Mouse (Mus musculus): ENCODE data around the gene Efna4. TPM values are rescaled to one million over a fixed set of nuclear protein-coding genes. Genes with fewer than 3 reads are reported as not detected.

Gene Efna4
- polyA plus RNA-seq, 1 experiment from 2014 or later: 4.4 TPM

GRCm38 (mm10) chr3:89348911-89349868, 11.4 kb upstream of the Efna4 start:
- no peaks in the 10 kb centered on the region for H3K9me3 ChIP-seq (ENCODE audit: control insufficient read depth, low read length)
- 0 out of 2 replicates have a peak, but pooled peaks cover 1% of the 10 kb centered on the region for H3K36me3 ChIP-seq (replicated peaks; ENCODE audit: control insufficient read depth, insufficient read depth)
- ATAC-seq (ENCODE audit: low FRiP score) (peak; percentile 45), DNase-seq (ENCODE audit: low spot score) (no peak)
- 0 out of 2 replicates have a peak, but pooled peaks cover 15% of the 10 kb centered on the region for H3K4me1 ChIP-seq (replicated peaks; ENCODE audit: control insufficient read depth, insufficient read depth, low read length)
- H3K4me2 ChIP-seq (replicated peaks): peak overlapping the region; percentile 92
- H3K4me3 ChIP-seq (replicated peaks; ENCODE audit: low read length): peak overlapping the region; percentile 50
- peak overlapping the region; percentile 87 for H3K27ac ChIP-seq
- H3K27me3 ChIP-seq (ENCODE audit: control insufficient read depth, insufficient read depth, low read length): peaks cover 15% of the 10 kb centered on the region; the same call in 1 of the 2 replicates
- 1% methylated on average over 38 of the region's 38 CpGs for WGBS
- H3K9ac ChIP-seq: peak overlapping the region; percentile 72

DNA sequence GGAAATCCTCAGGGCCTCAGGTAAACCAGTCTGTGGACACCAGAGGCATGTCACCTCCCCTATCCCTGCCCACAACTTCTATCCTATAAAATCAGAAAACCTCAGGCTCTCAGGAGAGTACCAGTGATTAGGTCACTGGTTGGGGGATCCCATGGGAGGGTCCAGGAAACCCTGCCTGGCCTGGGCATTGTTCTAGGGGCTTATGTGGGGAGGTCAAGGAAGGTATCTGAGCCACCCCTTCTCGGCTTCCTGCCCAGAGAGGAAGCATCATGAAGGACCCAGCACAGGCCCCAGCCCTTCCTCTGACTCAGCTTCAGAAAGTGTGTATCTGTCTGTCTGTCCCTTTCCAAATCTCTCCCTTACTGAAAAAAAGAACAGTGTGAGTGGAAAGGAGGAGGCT, 10.1 kb upstream of the Efna4 start:
- no peak overlapping the region for H3K27ac ChIP-seq
- 73% methylated on average over 1 of the region's 1 CpGs for WGBS
- no peaks in the 10 kb centered on the region for H3K9me3 ChIP-seq (ENCODE audit: control insufficient read depth, low read length)
- 0 out of 2 replicates have a peak, but pooled peaks cover 15% of the 10 kb centered on the region for H3K4me1 ChIP-seq (replicated peaks; ENCODE audit: control insufficient read depth, insufficient read depth, low read length)
- H3K4me2 ChIP-seq (replicated peaks): 0 out of 2 replicates have a peak overlapping the region, but pooled peaks have one; percentile 92
- peaks cover 15% of the 10 kb centered on the region; the same call in 1 of the 2 replicates for H3K27me3 ChIP-seq (ENCODE audit: control insufficient read depth, insufficient read depth, low read length)
- DNase-seq (ENCODE audit: low spot score) (no peak), ATAC-seq (ENCODE audit: low FRiP score) (no peak)
- no peak overlapping the region for H3K4me3 ChIP-seq (replicated peaks; ENCODE audit: low read length)
- H3K9ac ChIP-seq: no peak overlapping the region
- H3K36me3 ChIP-seq (replicated peaks; ENCODE audit: control insufficient read depth, insufficient read depth): 0 out of 2 replicates have a peak, but pooled peaks cover 12% of the 10 kb centered on the region

DNA sequence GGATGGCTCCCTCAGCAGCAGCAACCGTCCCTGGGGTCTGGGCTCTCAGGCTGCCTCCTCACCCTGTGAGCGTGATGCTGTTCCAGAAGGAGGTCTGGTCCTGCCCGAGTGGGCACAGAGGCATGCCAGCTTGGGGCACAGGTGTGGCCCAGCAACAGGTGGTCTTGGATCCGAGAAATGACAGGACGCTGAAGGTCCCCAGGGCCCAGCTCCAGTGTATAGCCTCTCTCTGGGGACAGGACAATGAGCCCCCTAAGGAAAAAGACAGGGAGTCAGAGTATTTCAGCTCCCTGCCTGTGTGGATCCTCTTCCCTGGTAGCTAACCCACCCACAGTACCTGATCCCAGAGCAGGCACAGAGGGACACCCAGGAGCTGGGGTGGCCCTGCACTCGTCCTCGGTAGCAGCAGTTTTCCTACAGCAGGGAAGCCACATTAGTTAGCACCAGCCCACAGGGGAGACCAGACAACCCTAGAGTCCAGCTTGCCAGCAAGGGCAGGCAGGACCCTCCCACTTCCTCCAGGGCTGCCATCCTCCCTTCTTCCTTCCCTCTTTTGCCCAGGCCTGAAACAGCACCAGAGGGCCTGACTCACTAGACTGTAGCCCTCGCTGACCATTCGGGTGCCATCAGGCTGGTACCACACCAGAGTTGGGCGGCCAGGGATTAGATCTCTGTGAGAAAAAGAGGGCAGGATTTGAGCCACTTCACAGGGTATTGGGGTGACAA, 9.2 kb upstream of the Efna4 start:
- DNase-seq (ENCODE audit: low spot score) (no peak), ATAC-seq (ENCODE audit: low FRiP score) (no peak)
- Histone ChIP-seq H3K9me3 (ENCODE audit: control insufficient read depth, low read length) (no peaks in the 10 kb centered on the region), H3K4me2 (replicated peaks) (no peak overlapping the region), H3K4me3 (replicated peaks; ENCODE audit: low read length) (no peak overlapping the region), H3K27me3 (ENCODE audit: control insufficient read depth, insufficient read depth, low read length) (peaks cover 9% of the 10 kb centered on the region; the same call in 1 of the 2 replicates), H3K27ac (no peak overlapping the region), H3K36me3 (replicated peaks; ENCODE audit: control insufficient read depth, insufficient read depth) (0 out of 2 replicates have a peak, but pooled peaks cover 13% of the 10 kb centered on the region), H3K9ac (no peak overlapping the region), H3K4me1 (replicated peaks; ENCODE audit: control insufficient read depth, insufficient read depth, low read length) (0 out of 2 replicates have a peak, but pooled peaks cover 15% of the 10 kb centered on the region)
- WGBS: 80% methylated on average over 10 of the region's 10 CpGs

DNA sequence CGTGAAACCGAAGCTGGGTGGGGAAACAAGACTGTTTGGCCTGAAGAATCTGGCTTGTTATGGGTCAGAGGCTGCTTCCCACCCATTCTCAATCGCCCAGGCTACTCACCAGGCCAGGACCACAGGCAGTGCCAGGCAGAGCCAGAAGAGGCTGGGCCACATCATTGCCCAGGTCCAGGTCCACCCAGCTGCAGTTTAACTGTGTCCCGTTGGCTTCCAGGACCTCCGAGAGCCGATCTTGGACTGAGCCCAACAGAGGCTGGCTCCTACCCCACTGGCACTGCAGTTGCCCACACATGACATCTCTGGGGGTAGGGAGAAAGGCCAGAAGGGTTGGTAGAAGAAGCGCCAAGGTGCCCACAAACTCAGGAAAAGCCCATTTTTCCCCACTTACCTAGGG, 5.5 kb upstream of the Efna4 start:
- DNase-seq (ENCODE audit: low spot score) (no peak), ATAC-seq (ENCODE audit: low FRiP score) (no peak)
- Histone ChIP-seq H3K36me3 (replicated peaks; ENCODE audit: control insufficient read depth, insufficient read depth) (0 out of 2 replicates have a peak, but pooled peaks cover 13% of the 10 kb centered on the region), H3K27me3 (ENCODE audit: control insufficient read depth, insufficient read depth, low read length) (peaks cover 6% of the 10 kb centered on the region; the same call in 1 of the 2 replicates), H3K9ac (no peak overlapping the region), H3K4me3 (replicated peaks; ENCODE audit: low read length) (no peak overlapping the region), H3K27ac (no peak overlapping the region), H3K4me2 (replicated peaks) (no peak overlapping the region), H3K4me1 (replicated peaks; ENCODE audit: control insufficient read depth, insufficient read depth, low read length) (peaks cover 23% of the 10 kb centered on the region), H3K9me3 (ENCODE audit: control insufficient read depth, low read length) (no peaks in the 10 kb centered on the region)
- 83% methylated on average over 7 of the region's 7 CpGs for WGBS

DNA sequence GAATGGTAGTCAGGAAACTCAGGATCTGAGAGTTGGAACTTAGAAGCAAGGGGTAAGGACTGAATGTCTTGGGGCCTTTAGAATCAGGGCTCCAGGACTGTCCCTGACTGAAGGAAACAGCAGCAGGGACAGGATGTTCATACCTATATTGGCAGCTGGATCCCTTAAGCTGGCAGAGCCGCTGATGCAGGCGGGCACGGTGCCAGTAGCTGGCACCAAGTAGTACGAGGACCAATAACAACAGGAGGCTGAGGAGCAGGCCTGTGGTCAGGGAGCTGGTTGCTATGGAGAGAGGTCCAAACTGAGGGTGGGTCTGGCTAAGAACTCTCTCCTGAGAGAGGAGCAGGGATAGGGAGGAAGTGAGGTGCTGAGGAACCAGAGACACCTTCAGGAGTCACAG, 4.0 kb upstream of the Efna4 start:
- no peaks in the 10 kb centered on the region for H3K9me3 ChIP-seq (ENCODE audit: control insufficient read depth, low read length)
- peaks cover 30% of the 10 kb centered on the region for H3K4me1 ChIP-seq (replicated peaks; ENCODE audit: control insufficient read depth, insufficient read depth, low read length)
- H3K9ac ChIP-seq: no peak overlapping the region
- H3K36me3 ChIP-seq (replicated peaks; ENCODE audit: control insufficient read depth, insufficient read depth): 0 out of 2 replicates have a peak, but pooled peaks cover 13% of the 10 kb centered on the region
- WGBS: 80% methylated on average over 4 of the region's 4 CpGs
- ATAC-seq (ENCODE audit: low FRiP score) (no peak), DNase-seq (ENCODE audit: low spot score) (no peak)
- H3K27me3 ChIP-seq (ENCODE audit: control insufficient read depth, insufficient read depth, low read length): no peaks in the 10 kb centered on the region
- H3K4me3 ChIP-seq (replicated peaks; ENCODE audit: low read length): no peak overlapping the region
- H3K4me2 ChIP-seq (replicated peaks): no peak overlapping the region
- no peak overlapping the region for H3K27ac ChIP-seq

GRCm38 (mm10) chr3:89340465-89340864, 2.6 kb upstream of the Efna4 start:
- H3K4me1 ChIP-seq (replicated peaks; ENCODE audit: control insufficient read depth, insufficient read depth, low read length): peaks cover 35% of the 10 kb centered on the region
- 1% methylated on average over 11 of the region's 11 CpGs for WGBS
- no peaks in the 10 kb centered on the region for H3K27me3 ChIP-seq (ENCODE audit: control insufficient read depth, insufficient read depth, low read length)
- ATAC-seq (ENCODE audit: low FRiP score) (peak; percentile 26), DNase-seq (ENCODE audit: low spot score) (peak; percentile 91)
- H3K4me3 ChIP-seq (replicated peaks; ENCODE audit: low read length): peak overlapping the region; percentile 29
- no peak overlapping the region for H3K27ac ChIP-seq
- 0 out of 2 replicates have a peak, but pooled peaks cover 13% of the 10 kb centered on the region for H3K36me3 ChIP-seq (replicated peaks; ENCODE audit: control insufficient read depth, insufficient read depth)
- H3K9ac ChIP-seq: peak overlapping the region; percentile 50
- H3K9me3 ChIP-seq (ENCODE audit: control insufficient read depth, low read length): no peaks in the 10 kb centered on the region
- H3K4me2 ChIP-seq (replicated peaks): peak overlapping the region; percentile 59

DNA sequence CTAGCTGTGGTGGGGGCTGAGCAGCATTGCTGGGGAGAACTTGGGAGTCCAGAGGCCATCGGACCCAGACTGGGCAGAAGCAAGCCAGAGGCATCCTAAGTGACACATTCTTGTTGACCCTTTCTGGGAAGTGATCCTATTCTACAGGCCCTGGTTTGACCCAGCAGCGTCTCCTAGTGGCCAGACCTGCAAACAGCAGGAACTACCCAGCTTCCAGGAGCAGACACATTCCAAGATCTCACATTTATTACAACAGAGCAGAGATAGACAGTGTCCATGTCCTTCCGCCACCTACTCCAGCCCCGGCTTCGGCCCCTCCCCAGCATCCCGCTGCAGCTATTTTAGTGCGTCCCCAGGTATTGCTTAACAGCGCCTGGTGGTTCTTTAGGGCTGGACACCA, 1.6 kb upstream of the Efna4 start:
- no peaks in the 10 kb centered on the region for H3K9me3 ChIP-seq (ENCODE audit: control insufficient read depth, low read length)
- H3K4me3 ChIP-seq (replicated peaks; ENCODE audit: low read length): no peak overlapping the region
- peak overlapping the region; percentile 59; the same call in 1 of the 2 replicates for H3K4me2 ChIP-seq (replicated peaks)
- ATAC-seq (ENCODE audit: low FRiP score) (no peak), DNase-seq (ENCODE audit: low spot score) (peak; percentile 65)
- H3K36me3 ChIP-seq (replicated peaks; ENCODE audit: control insufficient read depth, insufficient read depth): 0 out of 2 replicates have a peak, but pooled peaks cover 13% of the 10 kb centered on the region
- peaks cover 35% of the 10 kb centered on the region for H3K4me1 ChIP-seq (replicated peaks; ENCODE audit: control insufficient read depth, insufficient read depth, low read length)
- WGBS: 23% methylated on average over 8 of the region's 8 CpGs
- H3K27ac ChIP-seq: no peak overlapping the region
- H3K27me3 ChIP-seq (ENCODE audit: control insufficient read depth, insufficient read depth, low read length): no peaks in the 10 kb centered on the region
- no peak overlapping the region for H3K9ac ChIP-seq

DNA sequence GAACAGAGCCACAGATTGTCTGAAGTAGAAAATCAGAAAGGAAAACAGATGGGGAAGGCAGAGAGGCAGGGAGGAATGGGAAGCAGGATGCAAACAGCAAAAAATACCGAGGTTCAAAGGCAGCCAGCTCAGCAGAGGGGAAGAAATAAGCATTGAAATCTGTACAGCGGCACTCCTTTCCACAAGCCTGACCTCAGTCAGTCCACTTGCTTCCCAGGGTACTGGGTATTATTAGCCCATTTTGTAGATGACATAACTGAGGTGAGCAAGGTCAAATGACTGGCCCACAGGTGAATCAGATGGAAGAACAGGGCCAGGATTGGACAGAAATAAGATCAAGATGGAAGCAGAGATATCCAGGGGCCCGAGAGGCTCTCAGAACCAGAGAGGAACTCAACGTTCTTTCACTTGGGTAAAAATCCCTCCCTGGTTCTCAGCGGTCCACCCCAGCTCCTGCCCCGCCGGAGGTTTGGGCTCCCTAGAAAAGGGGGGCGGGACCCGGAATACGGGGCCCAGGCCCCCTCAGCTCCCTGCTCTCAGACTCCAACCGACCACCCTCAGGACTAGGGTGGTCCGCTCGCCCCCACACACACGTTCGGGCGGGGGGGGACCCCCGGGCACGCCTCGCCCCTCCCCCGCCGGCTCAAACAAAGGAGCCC, 637 bp downstream of the Efna4 start:
- no peak for DNase-seq (ENCODE audit: low spot score)
- Histone ChIP-seq H3K9me3 (ENCODE audit: control insufficient read depth, low read length) (no peaks in the 10 kb centered on the region), H3K27me3 (ENCODE audit: control insufficient read depth, insufficient read depth, low read length) (no peaks in the 10 kb centered on the region), H3K4me2 (replicated peaks) (peak overlapping the region; percentile 88), H3K4me3 (replicated peaks; ENCODE audit: low read length) (peak overlapping the region; percentile 83), H3K27ac (peak overlapping the region; percentile 70), H3K9ac (peak overlapping the region; percentile 84), H3K4me1 (replicated peaks; ENCODE audit: control insufficient read depth, insufficient read depth, low read length) (peaks cover 46% of the 10 kb centered on the region), H3K36me3 (replicated peaks; ENCODE audit: control insufficient read depth, insufficient read depth) (no peaks in the 10 kb centered on the region)
- ATAC-seq (ENCODE audit: low FRiP score): no peak
- WGBS: 2% methylated on average over 17 of the region's 21 CpGs
